Mouse (Mus musculus) olfactory bulb, adult 2 months (tissue): ENCODE data around the gene Ntn1. TPM values are rescaled to one million over a fixed set of nuclear protein-coding genes. Genes with fewer than 3 reads are reported as not detected.

ENCODE experiments used
- H3K27ac ChIP-seq: fragments of 200-500 bp; 2 replicates; pipeline ENCODE4 v1.5.1; 2012; ENCODE audit warnings: low read depth, low read length; ENCODE audit not compliant: insufficient read depth
- H3K4me1 ChIP-seq: fragments of 200-500 bp; 2 replicates; pipeline ENCODE4 v1.6.1; 2012; ENCODE audit warnings: low read length; ENCODE audit not compliant: control insufficient read depth, insufficient read depth
- H3K4me3 ChIP-seq: fragments of 200-500 bp; 2 replicates; pipeline ENCODE4 v1.5.1; 2012; ENCODE audit warnings: mild to moderate bottlenecking, low read depth, low read length, moderate library complexity; ENCODE audit not compliant: insufficient read depth
- CTCF ChIP-seq: fragments of 200-500 bp; IDR thresholded peaks from 2 replicates; pipeline ENCODE4 v1.5.1; 2012; ENCODE audit warnings: low read depth, mild to moderate bottlenecking, low read length, moderate library complexity; ENCODE audit not compliant: insufficient read depth
- POLR2A ChIP-seq: fragments of 200-500 bp; IDR thresholded peaks from 2 replicates; pipeline ENCODE4 v1.6.1; 2012; ENCODE audit warnings: mild to moderate bottlenecking, low read depth, low read length, moderate library complexity; ENCODE audit not compliant: insufficient read depth
- WGBS: fragments of 180-500 bp; shearing (Covaris S2); methylation state at CpG from one replicate; pipeline ENCODE4 v1.1.7; 2018; 5-methylcytosine and 5-hydroxymethylcytosine counted together
- polyA plus RNA-seq: library from polyadenylated mRNA; stranded (reverse); fragments of >200 nt; gene quantifications from 2 replicates; pipeline ENCODE4 v1.2.4, GENCODE M21; 2012; ENCODE audit warnings: low replicate concordance; ENCODE audit not compliant: missing spikeins, insufficient read depth, insufficient read length

The Ntn1 gene
- polyA plus RNA-seq, 1 experiment, result not detected

- Histone ChIP-seq H3K4me3 (no peak overlapping the region), H3K27ac (no peak overlapping the region), H3K4me1 (peaks cover 3% of the 10 kb centered on the region; the same call in 1 of the 2 replicates)
- TF ChIP-seq POLR2A (no peak), CTCF (no peak)
- WGBS, result 91% methylated on average over 5 of the region's 5 CpGs
These were observed 35.8 kb upstream of the Ntn1 start for GRCm38 (mm10) chr11:68436376-68436775.

GRCm38 (mm10) chr11:68435601-68436000 lies 35.0 kb upstream of the Ntn1 start:
- H3K4me1 ChIP-seq, result peaks cover 3% of the 10 kb centered on the region; the same call in 1 of the 2 replicates
- H3K4me3 ChIP-seq, result no peak overlapping the region
- 97% methylated on average over 4 of the region's 4 CpGs for WGBS
- no peak overlapping the region for H3K27ac ChIP-seq
- TF ChIP-seq CTCF, result no peak
- no peak for TF ChIP-seq POLR2A

- 89% methylated on average over 2 of the region's 2 CpGs for WGBS
- Histone ChIP-seq H3K4me1 (peaks cover 3% of the 10 kb centered on the region; the same call in 1 of the 2 replicates), H3K27ac (no peak overlapping the region), H3K4me3 (no peak overlapping the region)
- TF ChIP-seq CTCF, result no peak
- no peak for TF ChIP-seq POLR2A
These were observed 34.1 kb upstream of the Ntn1 start for GRCm38 (mm10) chr11:68434697-68435096.

GRCm38 (mm10) chr11:68433534-68433933 lies 32.9 kb upstream of the Ntn1 start:
- no peak overlapping the region for H3K27ac ChIP-seq
- WGBS, result 91% methylated on average over 5 of the region's 5 CpGs
- peaks cover 3% of the 10 kb centered on the region; the same call in 1 of the 2 replicates for H3K4me1 ChIP-seq
- TF ChIP-seq POLR2A (no peak), CTCF (no peak)
- H3K4me3 ChIP-seq, result no peak overlapping the region

GRCm38 (mm10) chr11:68432361-68433021 lies 31.9 kb upstream of the Ntn1 start:
- WGBS, result 48% methylated on average over 23 of the region's 23 CpGs
- no peak overlapping the region for H3K27ac ChIP-seq
- peaks cover 3% of the 10 kb centered on the region; the same call in 1 of the 2 replicates for H3K4me1 ChIP-seq
- no peak for TF ChIP-seq CTCF
- TF ChIP-seq POLR2A, result no peak
- H3K4me3 ChIP-seq, result peak overlapping the region; percentile 35

- no peak within 1 kb of the TSS for H3K27ac ChIP-seq
- TF ChIP-seq CTCF (no peak), POLR2A (no peak)
- peaks cover 3% of the 10 kb centered on the region; the same call in 1 of the 2 replicates for H3K4me1 ChIP-seq
- 3% methylated on average over 35 of the region's 35 CpGs for WGBS
- peak within 1 kb of the TSS; percentile 35 for H3K4me3 ChIP-seq
These were observed 31.2 kb upstream of the Ntn1 start, which contains the start of gene Pik3r5 for GRCm38 (mm10) chr11:68431699-68432360. TSS of gene Pik3r5 (plus strand) at chr11:68432121.

- no peak for TF ChIP-seq CTCF
- TF ChIP-seq POLR2A, result no peak
- no peak overlapping the region for H3K27ac ChIP-seq
- H3K4me1 ChIP-seq, result peaks cover 3% of the 10 kb centered on the region; the same call in 1 of the 2 replicates
- no peak overlapping the region for H3K4me3 ChIP-seq
- 79% methylated on average over 5 of the region's 5 CpGs for WGBS
These were observed 30.0 kb upstream of the Ntn1 start for GRCm38 (mm10) chr11:68430662-68431061.

- WGBS, result 91% methylated on average over 5 of the region's 5 CpGs
- TF ChIP-seq POLR2A (no peak), CTCF (no peak)
These were observed 26.5 kb upstream of the Ntn1 start for GRCm38 (mm10) chr11:68427083-68427570.

GRCm38 (mm10) chr11:68425492-68426315 lies 25.1 kb upstream of the Ntn1 start:
- WGBS, result 69% methylated on average over 8 of the region's 8 CpGs
- no peaks in the 10 kb centered on the region for H3K4me1 ChIP-seq

More at GRCm38 (mm10) chr11:68427083-68427570, 26.5 kb upstream of the Ntn1 start:
- no peak overlapping the region for H3K4me3 ChIP-seq
- no peak overlapping the region for H3K27ac ChIP-seq
- peaks cover 2% of the 10 kb centered on the region; the same call in 1 of the 2 replicates for H3K4me1 ChIP-seq

More at GRCm38 (mm10) chr11:68425492-68426315, 25.1 kb upstream of the Ntn1 start:
- no peak overlapping the region for H3K27ac ChIP-seq
- no peak for TF ChIP-seq POLR2A
- TF ChIP-seq CTCF, result no peak
- no peak overlapping the region for H3K4me3 ChIP-seq
